Mouse (Mus musculus) urinary bladder, postnatal 36 days (tissue): ENCODE results near the gene Pef1.

Experiments
- DNase-seq, 2 experiments: peaks; one replicate each; pipeline ENCODE4 v3.0.0; 2022; ENCODE audit warnings: low spot score in 2 of 2, mixed read lengths in 1 of 2

The Pef1 gene

GRCm38 (mm10) chr4:130095137-130095536 is 7.2 kb upstream of the Pef1 start:
- DNase-seq: no peak

DNA sequence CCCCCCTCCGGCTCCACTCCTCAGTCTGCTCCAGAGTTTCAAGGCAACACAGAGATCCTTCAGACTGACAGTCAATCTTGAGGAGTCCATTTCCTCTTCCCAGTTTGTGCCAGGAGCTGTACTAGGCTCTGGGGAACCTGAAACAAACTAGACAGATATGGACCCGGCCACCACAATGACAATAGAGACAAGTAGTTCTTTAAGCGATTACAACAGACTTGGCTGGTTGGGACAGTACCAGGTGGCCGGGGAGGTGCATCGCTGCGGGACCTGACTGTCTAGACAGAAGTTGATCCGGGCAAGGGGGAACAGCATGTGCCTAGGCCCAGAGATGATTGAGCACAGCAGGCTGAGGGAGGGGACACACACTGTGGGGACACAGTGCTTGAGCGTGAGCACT is 1.2 kb upstream of the Pef1 start:
- no peak for DNase-seq

GRCm38 (mm10) chr4:130103632-130104031 is 1.3 kb downstream of the Pef1 start:
- no peak for DNase-seq

DNA sequence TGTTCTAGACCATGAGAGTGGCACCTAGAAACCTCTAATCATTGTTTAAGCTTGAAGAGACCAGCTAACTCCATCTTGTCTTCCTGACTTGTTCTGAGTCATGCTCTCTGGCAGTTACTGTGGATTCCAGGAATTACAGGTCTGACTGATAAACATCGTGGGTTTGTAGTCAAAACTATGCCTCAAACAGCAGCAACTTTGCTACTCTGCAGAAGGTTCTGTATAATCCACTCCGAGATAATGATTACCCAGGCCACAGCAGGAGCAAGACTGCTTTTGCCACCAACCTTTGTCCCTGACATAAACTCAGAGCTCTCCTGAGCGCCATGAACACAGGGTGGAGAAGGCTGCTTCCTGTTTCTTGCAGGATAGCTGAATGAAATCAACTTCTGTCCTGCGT is 2.2 kb downstream of the Pef1 start:
- DNase-seq: no peak

GRCm38 (mm10) chr4:130107065-130107443 is 4.7 kb downstream of the Pef1 start:
- no peak for DNase-seq

DNA sequence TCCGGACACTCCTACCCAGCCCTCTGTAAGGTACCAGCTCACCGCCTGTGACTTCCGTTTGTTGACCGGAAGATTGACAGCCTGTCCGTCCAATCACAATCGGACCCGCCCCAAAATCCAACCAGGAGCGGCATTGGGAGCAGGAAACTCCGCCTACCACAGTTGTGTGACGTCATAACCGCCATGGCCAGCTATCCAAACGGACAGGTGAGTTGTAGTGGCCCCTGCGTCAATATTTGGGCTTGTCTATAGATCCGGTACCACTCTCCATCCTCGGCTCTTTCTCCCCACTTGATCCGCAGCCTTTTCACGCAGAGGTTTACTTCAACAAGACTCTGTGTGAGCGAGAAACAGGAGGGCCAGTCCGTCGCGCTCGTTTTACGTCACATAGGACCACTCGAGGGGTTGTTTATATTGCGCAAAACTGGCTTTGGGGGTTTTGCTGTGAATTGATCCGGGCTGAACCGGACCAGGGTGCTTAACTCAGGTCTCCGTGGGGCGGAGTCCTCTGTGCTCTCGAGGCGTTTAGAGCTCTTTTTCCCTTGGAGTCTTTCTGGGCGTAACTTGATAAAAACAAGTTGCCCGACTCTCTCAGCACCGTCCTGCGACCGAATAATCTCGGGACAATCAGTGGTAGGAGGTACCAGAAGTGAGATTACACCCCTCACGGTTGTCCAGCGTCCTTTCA is 5.2 kb downstream of the Pef1 start:
- DNase-seq: peak; percentile 99 to 100

- no peak for DNase-seq
Measured at GRCm38 (mm10) chr4:130108929-130109328, 6.6 kb downstream of the Pef1 start.

DNA sequence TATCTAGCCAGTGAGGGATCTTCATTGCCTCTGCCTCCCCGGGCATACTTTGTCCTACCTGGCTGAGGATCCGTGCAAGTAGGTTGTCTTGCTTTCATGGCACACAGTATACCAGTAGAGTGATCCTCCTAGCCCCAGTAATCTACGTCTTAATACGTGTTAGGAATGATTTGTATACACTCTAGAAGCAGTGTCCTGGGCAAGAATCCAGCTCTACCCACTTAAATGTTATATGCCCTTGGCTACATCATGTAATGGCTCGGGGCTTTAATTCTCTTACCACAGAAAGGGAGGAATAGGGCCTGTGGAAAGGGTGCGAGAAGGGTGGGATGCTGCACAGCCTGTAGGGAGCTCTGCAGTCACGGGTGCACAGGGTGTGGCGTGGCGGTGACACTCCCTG is 7.3 kb downstream of the Pef1 start:
- no peak for DNase-seq

- DNase-seq: no peak
Measured at GRCm38 (mm10) chr4:130110091-130110490, 7.7 kb downstream of the Pef1 start.

DNA sequence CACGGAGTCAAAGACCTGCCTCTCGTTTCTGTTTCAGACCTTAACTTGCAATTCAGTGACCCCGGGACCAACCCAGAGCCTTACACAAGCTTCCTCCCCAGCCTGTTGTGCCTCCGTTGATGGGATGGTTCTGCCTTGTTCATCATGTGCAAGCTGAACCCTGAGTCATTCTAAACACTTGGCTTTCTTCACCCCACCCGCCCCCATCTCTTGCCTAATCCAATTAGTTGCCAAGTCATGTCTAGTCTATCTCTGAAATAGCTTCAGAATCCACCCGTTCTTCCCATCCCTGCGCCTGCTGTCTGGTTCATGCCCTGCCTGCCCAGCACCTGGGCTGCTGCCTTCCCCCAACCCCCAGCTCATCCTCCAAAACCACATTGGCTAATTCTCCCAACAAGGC is 9.9 kb downstream of the Pef1 start:
- peak; percentile 70 to 83 for DNase-seq

DNA sequence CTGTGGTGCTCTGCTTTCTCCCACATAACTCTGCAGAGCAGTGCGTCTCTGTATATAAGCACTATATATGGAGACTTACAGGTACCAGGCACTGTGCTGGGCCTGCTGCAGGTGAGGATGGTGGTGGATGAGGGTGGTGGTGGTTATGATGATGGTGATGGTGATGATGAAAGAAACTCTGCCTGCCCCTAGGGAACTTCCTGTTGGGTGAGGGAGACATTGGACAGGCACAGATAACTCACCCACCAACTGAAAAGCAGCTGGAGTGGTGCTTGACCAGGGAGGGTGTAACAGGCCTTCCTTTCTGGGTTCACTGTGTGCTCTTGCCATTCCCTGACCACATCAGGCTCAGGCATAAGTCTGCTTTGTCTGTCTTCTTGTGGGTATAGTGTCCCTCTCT is 10.4 kb downstream of the Pef1 start:
- no peak for DNase-seq

DNA sequence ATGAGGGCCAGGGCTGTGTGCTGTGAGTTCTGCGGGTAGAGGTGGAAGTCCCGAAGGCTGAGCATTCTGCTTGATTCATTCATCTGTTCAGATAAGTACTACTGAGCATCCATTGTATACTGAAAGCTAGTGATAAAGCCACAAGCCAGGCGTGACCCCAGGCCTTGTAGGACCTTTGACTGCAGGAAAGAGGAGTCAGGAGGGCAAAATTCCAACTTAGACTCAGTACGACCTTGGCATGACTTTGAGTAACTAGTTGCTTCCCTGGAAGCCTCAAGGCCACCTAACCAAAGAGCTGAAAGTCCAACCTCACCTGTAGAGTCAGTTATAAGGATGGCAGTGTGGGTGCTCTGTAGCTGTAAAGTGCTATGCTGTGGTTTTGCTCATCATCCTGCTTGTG is 18.4 kb downstream of the Pef1 start:
- DNase-seq: no peak

DNA sequence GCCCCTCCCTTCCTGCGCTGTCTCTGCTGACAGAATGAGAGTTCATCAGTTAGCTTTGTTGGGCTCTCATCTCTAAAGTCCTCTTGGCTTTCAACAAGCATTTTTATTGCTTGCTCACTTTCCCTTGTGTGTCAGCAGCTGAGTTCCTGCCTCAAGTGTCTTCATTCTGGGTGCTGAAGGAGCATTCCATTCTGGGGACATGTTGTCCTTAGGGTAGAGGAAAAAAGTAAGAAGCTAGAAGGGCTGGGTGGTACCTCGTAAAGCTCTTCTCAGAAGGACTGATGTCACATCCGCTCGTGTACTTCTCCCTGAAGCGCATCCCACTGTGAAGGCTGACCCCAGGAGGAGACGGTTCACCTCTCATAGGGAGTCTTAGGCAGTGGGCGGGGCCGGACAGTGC is 19.2 kb downstream of the Pef1 start:
- DNase-seq: no peak

DNA sequence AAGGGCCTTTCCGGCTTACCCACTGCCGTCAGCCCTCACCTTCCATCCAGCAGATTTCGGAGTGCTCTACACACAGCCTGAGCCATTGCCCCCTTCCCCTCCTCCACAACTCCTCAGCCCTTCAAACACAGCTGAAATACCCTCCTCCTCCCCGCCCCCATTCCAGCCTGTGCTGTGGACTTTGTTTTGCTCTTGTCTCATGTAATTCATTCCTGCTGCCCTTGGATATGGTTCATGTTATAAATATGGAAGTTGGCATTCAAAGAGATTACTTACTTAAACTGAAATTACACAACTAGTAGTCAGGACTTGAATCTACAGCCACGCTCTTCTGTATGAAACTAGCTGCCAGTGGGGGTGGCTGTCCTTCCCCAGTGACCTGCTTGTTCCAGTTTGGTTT is 20.7 kb downstream of the Pef1 start:
- no peak for DNase-seq

- DNase-seq: no peak
Measured at GRCm38 (mm10) chr4:130124110-130124509, 21.8 kb downstream of the Pef1 start.

DNA sequence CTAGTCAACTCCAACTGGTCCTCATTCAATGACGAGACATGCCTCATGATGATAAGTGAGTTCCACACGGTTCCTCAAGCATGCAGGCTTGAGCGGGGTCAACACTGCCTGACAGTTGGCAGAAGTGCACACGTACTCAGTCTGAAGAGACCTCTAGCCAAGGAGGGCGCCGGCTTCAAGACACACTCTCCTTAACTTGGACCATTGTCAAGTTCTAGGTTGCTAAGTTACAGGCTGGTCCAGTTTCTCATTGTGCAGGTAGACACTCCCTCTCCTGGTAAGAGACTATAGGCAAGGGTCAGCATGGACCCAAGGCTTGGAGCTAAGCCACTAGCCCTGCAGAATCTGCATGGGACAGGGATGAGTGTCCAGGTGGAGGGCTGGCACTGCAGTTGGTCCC is 22.8 kb downstream of the Pef1 start:
- DNase-seq: no peak

- DNase-seq: no peak
Measured at GRCm38 (mm10) chr4:130125935-130126334, 23.6 kb downstream of the Pef1 start.

DNA sequence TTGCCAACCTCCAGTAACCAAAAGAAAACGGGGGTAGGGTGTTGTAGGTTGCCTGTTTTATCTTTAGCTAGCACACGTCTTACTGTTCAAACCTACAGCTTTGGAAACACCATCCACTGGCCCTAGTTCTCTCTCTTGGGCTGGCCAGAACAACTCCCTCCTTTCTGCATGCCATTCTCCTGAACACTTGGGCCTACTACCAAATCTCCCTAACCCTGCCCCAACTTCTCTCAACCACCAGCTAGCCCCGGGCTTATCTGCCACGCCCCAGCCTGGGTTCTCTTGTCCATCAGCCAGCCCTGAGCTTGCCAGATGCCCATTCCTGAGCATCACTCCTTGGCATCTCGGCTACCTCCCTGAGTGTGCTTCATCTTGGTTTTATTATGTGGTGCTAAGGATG is 26.5 kb downstream of the Pef1 start:
- DNase-seq: no peak

GRCm38 (mm10) chr4:130130082-130130481 is 27.7 kb downstream of the Pef1 start:
- DNase-seq: no peak

- DNase-seq: no peak
Measured at GRCm38 (mm10) chr4:130130641-130131350, 28.4 kb downstream of the Pef1 start.

DNA sequence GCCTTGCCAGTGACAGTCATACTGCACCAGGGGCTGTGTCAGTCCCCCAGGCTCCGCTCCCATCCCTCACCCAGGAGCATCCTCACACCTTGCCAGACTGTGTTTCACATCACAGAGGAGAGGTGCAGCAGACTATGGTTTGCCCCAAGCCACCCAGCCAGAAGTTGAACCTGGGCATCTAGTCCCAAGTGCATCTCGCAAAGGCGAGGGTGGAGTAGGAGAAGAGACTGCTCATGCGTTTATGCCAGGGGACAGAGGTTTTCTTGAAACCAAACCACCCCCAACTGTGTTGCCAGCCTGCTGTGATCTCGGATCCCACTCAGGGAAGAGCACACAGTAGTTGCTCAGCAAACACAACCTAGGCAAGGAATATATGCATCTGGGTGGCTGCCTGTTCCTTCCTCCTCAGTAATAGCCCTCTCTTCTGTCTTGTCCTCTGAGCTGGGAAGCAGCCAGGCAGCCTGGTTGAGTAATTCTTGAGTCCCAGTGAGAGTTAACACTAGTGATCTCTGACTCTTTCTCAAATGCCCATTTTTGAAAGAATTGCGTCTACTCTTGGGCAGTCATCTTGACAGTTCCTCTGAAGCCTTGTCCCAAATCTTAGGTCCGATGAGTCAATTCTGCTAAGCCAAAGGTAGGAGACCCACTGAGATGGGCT is 29.2 kb downstream of the Pef1 start:
- peak in 1 of 2 experiments; percentile 42 for DNase-seq

GRCm38 (mm10) chr4:130133399-130133798 is 31.0 kb downstream of the Pef1 start:
- no peak for DNase-seq
